Mouse (Mus musculus) thymus, adult 2 months (tissue): ENCODE data around the gene Trpv3.

Experiments used
- CTCF ChIP-seq: fragments of 200-500 bp; IDR thresholded peaks from 2 replicates; pipeline ENCODE4 v1.5.1; 2012; ENCODE audit warnings: mild to moderate bottlenecking, control low read depth, low read length, moderate library complexity, borderline replicate concordance; ENCODE audit not compliant: control insufficient read depth, poor library complexity, insufficient read depth; ENCODE audit errors: extremely low read depth
- POLR2A ChIP-seq: fragments of 200-500 bp; IDR thresholded peaks from 2 replicates; pipeline ENCODE4 v1.6.1; 2012; ENCODE audit warnings: mild to moderate bottlenecking, low read length, control low read depth, moderate library complexity; ENCODE audit not compliant: control insufficient read depth, poor library complexity, insufficient read depth; ENCODE audit errors: extremely low read depth

GRCm38 (mm10) chr11:73223966-73224365 is 43.2 kb upstream of the Trpv3 start:
- TF ChIP-seq POLR2A: no peak
- TF ChIP-seq CTCF: no peak
